Mouse (Mus musculus) MEL (cell line): Measurements from ENCODE around the gene Dusp6. TPM values are rescaled to one million over a fixed set of nuclear protein-coding genes. Genes with fewer than 3 reads are reported as not detected.

Experiments
- DNase-seq: peaks from one replicate; pipeline ENCODE4 v3.0.0; 2011; ENCODE audit warnings: low read depth, low spot score
- H3K27ac ChIP-seq: 2 replicates; pipeline ENCODE4 v1.5.1; 2012; ENCODE audit warnings: low read depth, mild to moderate bottlenecking, control low read depth, low read length, moderate library complexity; ENCODE audit not compliant: control insufficient read depth
- H3K27me3 ChIP-seq, 2 experiments: fragments of 150-350 bp in 1 of 2; sonication (generic) in 1 of 2; 2 replicates each; pipeline ENCODE4 v1.6.1; 2012; ENCODE audit warnings: low read length in 2 of 2, mild to moderate bottlenecking in 2 of 2, improper control_type of control experiment in 1 of 2, moderate library complexity in 1 of 2; ENCODE audit not compliant: insufficient read depth in 2 of 2, control insufficient read depth in 1 of 2
- H3K36me3 ChIP-seq, 2 experiments: 2 replicates each; pipeline ENCODE4 v1.6.1; 2012 to 2014; ENCODE audit warnings: low read length in 2 of 2, improper control_type of control experiment in 1 of 2, inconsistent platforms in 1 of 2, mild to moderate bottlenecking in 1 of 2; ENCODE audit not compliant: insufficient read depth in 2 of 2, control insufficient read depth in 1 of 2
- H3K4me1 ChIP-seq, 2 experiments: fragments of 150-350 bp in 1 of 2; sonication (generic) in 1 of 2; 2 replicates each; pipeline ENCODE4 v1.6.1; 2012; ENCODE audit warnings: low read length in 2 of 2, improper control_type of control experiment in 1 of 2, mild to moderate bottlenecking in 1 of 2; ENCODE audit not compliant: insufficient read depth in 2 of 2, control insufficient read depth in 1 of 2
- H3K4me3 ChIP-seq, 2 experiments: fragments of 150-350 bp in 1 of 2; sonication (generic) in 1 of 2; 2 replicates each; pipeline ENCODE4 v1.5.1; 2012; ENCODE audit warnings: low read depth in 2 of 2, low read length in 2 of 2, mild to moderate bottlenecking in 2 of 2, moderate library complexity in 2 of 2, control low read depth in 1 of 2, improper control_type of control experiment in 1 of 2; ENCODE audit not compliant: control insufficient read depth in 1 of 2, insufficient read depth in 1 of 2
- H3K79me2 ChIP-seq: 2 replicates; pipeline ENCODE4 v1.6.1; 2012; ENCODE audit warnings: mild to moderate bottlenecking, low read length, moderate library complexity; ENCODE audit not compliant: control insufficient read depth, poor library complexity, insufficient read depth
- H3K9ac ChIP-seq: 2 replicates; pipeline ENCODE4 v1.6.1; 2012; ENCODE audit warnings: low read depth, mild to moderate bottlenecking, control low read depth, low read length, moderate library complexity; ENCODE audit not compliant: control insufficient read depth, poor library complexity, severe bottlenecking
- H3K9me3 ChIP-seq: fragments of 150-350 bp; sonication (generic); replicated peaks from 2 replicates; pipeline ENCODE4 v1.6.1; 2012; ENCODE audit warnings: mild to moderate bottlenecking, low read length, improper control_type of control experiment, moderate library complexity; ENCODE audit not compliant: insufficient read depth
- CHD1 ChIP-seq: IDR thresholded peaks from 2 replicates; pipeline ENCODE4 v1.6.1; 2012; ENCODE audit warnings: low read depth, mild to moderate bottlenecking, inconsistent platforms, low read length, improper control_type of control experiment
- CHD2 ChIP-seq: IDR thresholded peaks from 2 replicates; pipeline ENCODE4 v1.6.1; 2011; ENCODE audit warnings: low read length, improper control_type of control experiment
- E2F4 ChIP-seq: IDR thresholded peaks from 2 replicates; pipeline ENCODE4 v1.6.1; 2011; ENCODE audit warnings: low read depth, low read length, improper control_type of control experiment, borderline replicate concordance
- ELF1 ChIP-seq: IDR thresholded peaks from 2 replicates; pipeline ENCODE4 v1.6.1; 2014; ENCODE audit warnings: low read depth, mild to moderate bottlenecking, inconsistent platforms, low read length, improper control_type of control experiment, moderate library complexity
- EP300 ChIP-seq, 2 experiments: IDR thresholded peaks; 2 replicates each; pipeline ENCODE4 v1.6.1; 2011; ENCODE audit warnings: improper control_type of control experiment in 2 of 2, low read length in 2 of 2, low read depth in 1 of 2, mild to moderate bottlenecking in 1 of 2
- ETS1 ChIP-seq: IDR thresholded peaks from 2 replicates; pipeline ENCODE4 v1.6.1; 2012; ENCODE audit warnings: low read depth, mild to moderate bottlenecking, inconsistent platforms, low read length, improper control_type of control experiment, moderate library complexity
- GABPA ChIP-seq: IDR thresholded peaks from 2 replicates; pipeline ENCODE4 v1.6.1; 2012; ENCODE audit warnings: low read depth, mild to moderate bottlenecking, inconsistent platforms, low read length, improper control_type of control experiment, moderate library complexity
- GATA1 ChIP-seq: IDR thresholded peaks from 2 replicates; pipeline ENCODE4 v1.6.1; 2011; ENCODE audit warnings: low read depth, low read length, improper control_type of control experiment
- HCFC1 ChIP-seq: IDR thresholded peaks from 2 replicates; pipeline ENCODE4 v1.6.1; 2012; ENCODE audit warnings: low read depth, mild to moderate bottlenecking, inconsistent platforms, low read length, improper control_type of control experiment, moderate library complexity
- JUND ChIP-seq: IDR thresholded peaks from 2 replicates; pipeline ENCODE4 v1.6.1; 2011; ENCODE audit warnings: low read depth, mild to moderate bottlenecking, improper control_type of control experiment, low read length
- KAT2A ChIP-seq: conservative IDR thresholded peaks from 2 replicates; pipeline ENCODE4 v1.6.1; 2012; ENCODE audit warnings: low read depth, low read length, improper control_type of control experiment, inconsistent platforms
- MAFK ChIP-seq: IDR thresholded peaks from 2 replicates; pipeline ENCODE4 v1.6.1; 2011; ENCODE audit warnings: low read depth, mild to moderate bottlenecking, low read length, improper control_type of control experiment, borderline replicate concordance
- MAX ChIP-seq: IDR thresholded peaks from 2 replicates; pipeline ENCODE4 v1.6.1; 2011; ENCODE audit warnings: low read length, improper control_type of control experiment
- MAZ ChIP-seq: IDR thresholded peaks from 2 replicates; pipeline ENCODE4 v1.6.1; 2012; ENCODE audit warnings: low read depth, mild to moderate bottlenecking, inconsistent platforms, low read length, improper control_type of control experiment
- MEF2A ChIP-seq: IDR thresholded peaks from 2 replicates; pipeline ENCODE4 v1.6.1; 2014; ENCODE audit warnings: low read depth, mild to moderate bottlenecking, inconsistent platforms, low read length, improper control_type of control experiment; ENCODE audit not compliant: poor library complexity, insufficient replicate concordance, severe bottlenecking; ENCODE audit errors: extremely low read depth
- MXI1 ChIP-seq: IDR thresholded peaks from 2 replicates; pipeline ENCODE4 v1.6.1; 2011; ENCODE audit warnings: mild to moderate bottlenecking, low read depth, low read length, improper control_type of control experiment
- NELFE ChIP-seq: IDR thresholded peaks from 2 replicates; pipeline ENCODE4 v1.6.1; 2011; ENCODE audit warnings: low read depth, low read length, improper control_type of control experiment
- POLR2A ChIP-seq, 2 experiments: IDR thresholded peaks; 2 replicates each; pipeline ENCODE4 v1.6.1; 2011 to 2012; ENCODE audit warnings: low read length in 2 of 2, mild to moderate bottlenecking in 2 of 2, control low read depth in 1 of 2, improper control_type of control experiment in 1 of 2, low read depth in 1 of 2, moderate library complexity in 1 of 2; ENCODE audit not compliant: control insufficient read depth in 1 of 2, insufficient read depth in 1 of 2, poor library complexity in 1 of 2
- POLR2AphosphoS2 ChIP-seq: IDR thresholded peaks from 2 replicates; pipeline ENCODE4 v1.6.1; 2011; ENCODE audit warnings: low read length, improper control_type of control experiment
- POLR2AphosphoS5 ChIP-seq: IDR thresholded peaks from 2 replicates; pipeline ENCODE4 v1.6.1; 2012; ENCODE audit warnings: low read depth, borderline replicate concordance, mild to moderate bottlenecking, inconsistent platforms, low read length, moderate library complexity, mixed read lengths
- RCOR1 ChIP-seq: IDR thresholded peaks from 2 replicates; pipeline ENCODE4 v1.6.1; 2012; ENCODE audit warnings: low read depth, mild to moderate bottlenecking, inconsistent platforms, low read length, improper control_type of control experiment
- SIN3A ChIP-seq: IDR thresholded peaks from 2 replicates; pipeline ENCODE4 v1.6.1; 2012; ENCODE audit warnings: low read length, improper control_type of control experiment, inconsistent platforms
- TAL1 ChIP-seq: IDR thresholded peaks from 2 replicates; pipeline ENCODE4 v1.6.1; 2012; ENCODE audit warnings: mild to moderate bottlenecking, inconsistent platforms, low read length, moderate library complexity, mixed read lengths
- TBP ChIP-seq: IDR thresholded peaks from 2 replicates; pipeline ENCODE4 v1.8.0; 2011; ENCODE audit warnings: low read depth, low read length, improper control_type of control experiment
- TCF12 ChIP-seq: IDR thresholded peaks from 2 replicates; pipeline ENCODE4 v1.6.1; 2014; ENCODE audit warnings: low read depth, mild to moderate bottlenecking, inconsistent platforms, low read length, improper control_type of control experiment, moderate library complexity
- UBTF ChIP-seq: IDR thresholded peaks from 2 replicates; pipeline ENCODE4 v1.6.1; 2012; ENCODE audit warnings: low read depth, mild to moderate bottlenecking, inconsistent platforms, low read length, improper control_type of control experiment, moderate library complexity, borderline replicate concordance; ENCODE audit not compliant: insufficient read depth
- USF1 ChIP-seq: IDR thresholded peaks from 2 replicates; pipeline ENCODE4 v1.6.1; 2014; ENCODE audit warnings: low read depth, mild to moderate bottlenecking, inconsistent platforms, low read length, improper control_type of control experiment, moderate library complexity
- ZC3H11A ChIP-seq: IDR thresholded peaks from 2 replicates; pipeline ENCODE4 v1.6.1; 2012; ENCODE audit warnings: low read depth, mild to moderate bottlenecking, inconsistent platforms, low read length, improper control_type of control experiment
- ZKSCAN1 ChIP-seq: IDR thresholded peaks from 2 replicates; pipeline ENCODE4 v1.6.1; 2012; ENCODE audit warnings: low read depth, mild to moderate bottlenecking, inconsistent platforms, low read length, improper control_type of control experiment, moderate library complexity
- polyA plus RNA-seq, 2 experiments: library from polyadenylated mRNA; stranded (reverse) in 1 of 2; unstranded in 1 of 2; fragments of >175 nt in 1 of 2; fragments of >200 nt in 1 of 2; gene quantifications; 2 replicates each; pipeline versions ENCODE4 v1.2.1 to v1.2.4; 2012; ENCODE audit warnings: low replicate concordance in 2 of 2, low read depth in 1 of 2; ENCODE audit not compliant: insufficient read length in 2 of 2, insufficient read depth in 1 of 2, missing spikeins in 1 of 2
- total RNA-seq: library from RNA; depleted of rRNA; stranded (reverse); fragments of 300-350 nt; gene quantifications from 2 replicates; pipeline ENCODE4 v1.2.3, GENCODE M21; 2012

Dusp6 gene
- total and polyA plus RNA-seq, 3 experiments, result 8.2 to 11.9 TPM; not detected in 1

DNA sequence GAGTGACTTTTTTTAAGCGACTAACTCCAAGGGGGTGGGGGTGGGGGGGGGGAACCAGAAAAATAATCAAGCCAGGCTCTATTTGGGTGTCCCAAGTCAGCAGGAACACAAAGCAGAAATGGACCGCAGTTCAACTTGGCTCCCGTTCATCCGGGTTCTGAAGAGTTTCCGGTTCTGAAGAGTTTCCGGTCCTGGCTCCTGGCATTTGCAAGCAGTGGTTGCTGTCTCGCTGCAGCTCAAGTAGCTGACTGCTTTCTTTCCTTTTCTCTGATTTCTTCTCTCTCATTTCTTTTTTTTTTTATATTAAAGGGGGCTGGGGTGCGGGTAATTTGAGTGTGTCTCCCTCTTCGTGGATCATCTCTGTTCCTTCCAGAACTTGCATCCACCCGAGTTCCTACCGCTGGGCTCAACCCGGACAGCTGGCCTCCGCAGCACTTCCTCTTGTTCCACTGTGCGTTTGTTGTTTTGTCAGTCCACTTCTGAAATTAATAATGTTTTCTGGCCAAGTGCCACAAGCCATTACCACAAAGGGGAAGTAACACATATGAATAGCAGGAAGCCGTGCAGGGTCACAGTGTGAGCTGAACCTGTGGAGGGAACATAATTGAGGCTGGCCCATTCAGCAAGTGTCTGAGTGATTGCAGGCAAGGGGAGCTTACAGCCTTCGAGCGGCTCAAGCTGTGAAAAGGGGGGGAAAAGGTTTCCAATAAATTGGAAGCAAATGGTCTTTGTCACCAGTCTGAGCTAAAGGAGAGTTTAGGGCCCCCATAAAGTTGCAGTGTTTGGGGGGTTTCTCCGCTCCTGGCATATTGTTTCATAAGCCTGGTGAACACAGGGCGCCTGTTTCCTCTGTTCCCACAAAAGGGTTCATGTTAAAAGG lies 5.6 kb downstream of the Dusp6 start:
- H3K9ac ChIP-seq, result peak overlapping the region; percentile 45
- peak; percentile 63 for TF ChIP-seq SIN3A
- TF ChIP-seq MEF2A, result no peak
- TF ChIP-seq HCFC1, result peak; percentile 54; the same call in 1 of the 2 replicates
- peak; percentile 61 for TF ChIP-seq TBP
- no peak for TF ChIP-seq TAL1
- TF ChIP-seq NELFE, result no peak
- TF ChIP-seq MAZ, result peak; percentile 64; the same call in 1 of the 2 replicates
- no peak for TF ChIP-seq E2F4
- peak; percentile 72 to 87 for TF ChIP-seq EP300 (IDR thresholded peaks at IDR 0.05; ENCODE audit: low read depth in 1 of 2, low read length in 2 of 2)
- TF ChIP-seq JUND, result no peak
- TF ChIP-seq POLR2AphosphoS2, result no peak; the same call in 1 of the 2 replicates
- TF ChIP-seq UBTF, result no peak
- TF ChIP-seq MXI1, result peak; percentile 56
- no peak for TF ChIP-seq CHD2
- no peak for TF ChIP-seq ZKSCAN1
- TF ChIP-seq ETS1, result peak; percentile 93
- TF ChIP-seq RCOR1, result peak; percentile 40
- TF ChIP-seq GATA1, result no peak
- no peak for TF ChIP-seq GABPA
- TF ChIP-seq TCF12, result no peak
- TF ChIP-seq CHD1, result 0 out of 2 replicates have a peak, but pooled peaks have one; percentile 77
- TF ChIP-seq MAX, result peak; percentile 65
- TF ChIP-seq ELF1, result peak; percentile 63; the same call in 1 of the 2 replicates
- TF ChIP-seq ZC3H11A, result no peak
- TF ChIP-seq POLR2AphosphoS5, result no peak
- TF ChIP-seq MAFK, result no peak
- peak in 1 of 2 experiments; percentile 14; a peak in 1 of 4 replicates for TF ChIP-seq POLR2A (IDR thresholded peaks at IDR 0.05; ENCODE audit: control insufficient read depth in 1 of 2, insufficient read depth in 1 of 2, low read depth in 1 of 2, low read length in 2 of 2, poor library complexity in 1 of 2)
- no peak for TF ChIP-seq KAT2A
- no peak for TF ChIP-seq USF1
- TF ChIP-seq, all 39 proteins: peak for 12
- Histone ChIP-seq H3K4me3 (peak overlapping the region; percentile 39 to 45), H3K4me1 (peaks cover 0 to 13% of the 10 kb centered on the region in 2 experiments; a peak in 2 of 4 replicates), H3K27ac (peak overlapping the region; percentile 20; the same call in 1 of the 2 replicates), H3K27me3 (no peaks in the 10 kb centered on the region), H3K79me2 (peaks cover 18% of the 10 kb centered on the region), H3K9me3 (no peaks in the 10 kb centered on the region), H3K36me3 (peaks cover 0 to 16% of the 10 kb centered on the region in 2 experiments; a peak in 2 of 4 replicates)
- DNase-seq, result peak; percentile 96
